Mouse (Mus musculus) kidney, adult 2 months (tissue): ENCODE measurements around the gene Dnajb11.

ENCODE experiments used
- CTCF ChIP-seq: fragments of 200-500 bp; conservative IDR thresholded peaks from 2 replicates; pipeline ENCODE4 v1.5.1; 2011; ENCODE audit warnings: low read depth, mild to moderate bottlenecking, control low read depth, low read length, moderate library complexity, mixed read lengths; ENCODE audit not compliant: insufficient read depth, insufficient read length
- POLR2A ChIP-seq: fragments of 200-500 bp; IDR thresholded peaks from one replicate; pipeline ENCODE4 v1.6.1; 2011; ENCODE audit warnings: low read depth, low read length, control low read depth

- TF ChIP-seq POLR2A: no peak
- TF ChIP-seq CTCF: no peak
Observed at GRCm38 (mm10) chr16:22852709-22853108, 4.9 kb upstream of the Dnajb11 start.
